Mouse (Mus musculus) ES-CJ7 (cell line): Measurements from ENCODE around the gene Chst12.

Experiments
- DNase-seq: peaks from one replicate; pipeline ENCODE4 v3.0.0; 2011; ENCODE audit warnings: low read depth, low spot score

Gene Chst12

DNA sequence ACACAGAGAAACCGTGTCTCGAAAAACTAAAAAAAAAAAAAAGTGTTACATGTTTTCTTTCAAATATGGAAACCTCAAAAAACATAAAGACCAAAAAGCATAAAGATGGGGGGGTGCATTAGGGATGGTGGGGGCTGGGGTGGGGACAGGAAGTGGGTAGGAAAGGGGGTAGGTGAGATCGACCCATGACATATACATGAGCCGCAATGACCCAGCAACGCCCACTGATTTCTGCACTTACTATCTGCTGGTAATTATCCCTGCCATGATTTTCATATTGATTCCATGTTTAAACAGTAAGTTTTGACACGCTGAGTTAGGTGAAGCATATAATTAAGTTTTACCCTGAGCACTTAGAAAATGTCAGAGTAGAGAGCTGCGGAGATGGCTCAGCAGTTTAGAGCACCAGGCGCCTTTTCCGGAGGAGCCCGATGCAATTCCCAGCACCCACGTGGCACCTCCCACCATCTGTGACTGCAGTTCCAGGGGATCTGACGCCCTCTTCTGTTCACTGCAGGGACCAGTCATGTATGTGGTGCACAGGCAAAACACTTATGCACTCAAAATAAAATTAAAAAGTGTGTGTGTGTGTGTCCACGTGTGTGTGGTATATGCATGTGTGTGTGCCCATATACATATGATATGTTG is 65.0 kb downstream of the Chst12 start:
- DNase-seq = peak; percentile 53

DNA sequence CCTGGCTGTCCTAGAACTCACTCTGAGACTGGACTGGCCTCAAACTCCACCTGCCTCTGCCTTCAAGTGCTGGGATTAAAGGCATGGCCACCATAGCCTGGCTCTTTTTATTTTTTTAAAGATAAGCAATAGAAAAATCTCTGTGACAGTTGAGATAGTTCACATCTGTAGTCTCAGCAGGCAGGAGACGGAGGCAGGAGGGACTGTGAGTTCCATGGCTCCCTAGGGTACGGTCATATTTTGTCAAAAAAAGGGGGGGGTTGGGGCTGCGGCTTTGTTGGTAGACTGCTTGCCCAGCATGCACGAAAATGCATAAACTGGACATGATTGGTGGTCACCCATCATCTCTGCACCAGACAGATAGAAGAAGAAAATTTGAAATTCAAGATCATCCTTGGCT is 65.9 kb downstream of the Chst12 start:
- no peak for DNase-seq

DNA sequence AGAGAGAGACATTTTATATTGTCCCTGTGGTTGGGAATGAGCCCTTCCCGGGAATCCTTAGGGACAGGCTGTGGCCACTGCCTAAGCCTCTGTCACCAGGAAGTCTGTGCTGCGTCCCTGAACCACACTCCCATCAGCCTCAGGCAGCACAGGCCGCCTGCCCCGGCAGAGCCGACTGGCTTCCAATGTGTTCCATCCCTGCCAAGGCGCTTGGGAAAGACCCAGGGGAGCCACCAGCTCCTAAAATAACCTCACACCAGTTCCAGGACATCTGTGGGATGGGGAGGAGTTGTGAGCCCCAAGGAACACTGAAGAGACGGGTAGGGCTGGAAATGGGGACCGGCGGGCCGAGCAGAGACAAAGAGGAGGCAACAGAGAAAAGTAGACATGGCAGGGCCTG is 66.3 kb downstream of the Chst12 start:
- no peak for DNase-seq

DNA sequence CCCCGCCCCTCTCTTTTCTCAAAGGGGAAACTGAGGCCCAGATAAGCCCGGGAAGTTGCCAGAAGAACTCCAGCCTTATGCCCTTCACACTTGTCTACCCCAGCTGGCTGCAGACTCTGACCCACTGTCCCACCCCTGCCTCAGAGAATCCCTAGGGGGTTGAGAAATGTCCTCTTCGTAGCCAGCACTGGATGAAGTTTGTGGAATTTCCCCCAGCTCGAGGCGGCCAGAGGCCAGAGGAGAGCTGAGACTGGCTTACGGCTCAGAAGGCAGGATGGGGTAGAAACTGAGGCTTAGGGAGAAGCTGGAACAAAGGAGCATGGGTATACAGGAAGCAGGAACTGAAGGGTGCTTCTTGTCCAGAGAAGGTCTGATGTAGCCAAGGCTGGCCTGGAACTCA is 67.3 kb downstream of the Chst12 start:
- no peak for DNase-seq
